Mouse (Mus musculus) lung, embryonic 15.5 days (tissue): Measurements from ENCODE around the gene Apoa2. TPM values are rescaled to one million over a fixed set of nuclear protein-coding genes. Genes with fewer than 3 reads are reported as not detected.
"Not testable (repeated sequence)": the region's sequence is repeated elsewhere in the genome, so short reads cannot be mapped to it uniquely, and the experiment has no call there.

Experiments
- ATAC-seq: fragments of 200-750 bp; cut with Nextera tagmentation; 2 replicates; pipeline ENCODE4 v1.8.0; 2017; ENCODE audit warnings: moderate number of reproducible peaks, borderline replicate concordance; ENCODE audit not compliant: low FRiP score, low TSS enrichment; ENCODE audit errors: extremely low read depth
- H3K27ac ChIP-seq: fragments of 300-500 bp; sonication (generic); 2 replicates; pipeline ENCODE4 v1.5.1; 2015; ENCODE audit warnings: moderate library complexity, mild to moderate bottlenecking, inconsistent platforms
- H3K27me3 ChIP-seq: fragments of 300-500 bp; sonication (generic); 2 replicates; pipeline ENCODE4 v1.6.1; 2015; ENCODE audit warnings: inconsistent platforms
- H3K36me3 ChIP-seq: fragments of 300-500 bp; sonication (generic); 2 replicates; pipeline ENCODE4 v1.6.1; 2015; ENCODE audit warnings: inconsistent platforms
- H3K4me1 ChIP-seq: fragments of 300-500 bp; sonication (generic); 2 replicates; pipeline ENCODE4 v1.6.1; 2015; ENCODE audit warnings: inconsistent platforms
- H3K4me2 ChIP-seq: fragments of 300-500 bp; sonication (generic); 2 replicates; pipeline ENCODE4 v1.6.1; 2015; ENCODE audit warnings: inconsistent platforms, mild to moderate bottlenecking, moderate library complexity
- H3K4me3 ChIP-seq: fragments of 300-500 bp; sonication (generic); 2 replicates; pipeline ENCODE4 v1.5.1; 2015; ENCODE audit warnings: mild to moderate bottlenecking, inconsistent platforms
- H3K9ac ChIP-seq: fragments of 300-500 bp; sonication (generic); 2 replicates; pipeline ENCODE4 v1.6.1; 2015; ENCODE audit warnings: inconsistent platforms
- H3K9me3 ChIP-seq: fragments of 300-500 bp; sonication (generic); 2 replicates; pipeline ENCODE4 v1.6.1; 2016; ENCODE audit warnings: inconsistent platforms
- WGBS: fragments of 180-500 bp; shearing (Covaris S2); methylation state at CpG from one replicate; pipeline ENCODE4 v1.1.7; 2015; 5-methylcytosine and 5-hydroxymethylcytosine counted together
- polyA plus RNA-seq: library from polyadenylated mRNA; unstranded; fragments of >200 nt; fragmentation: Nextera tagmentation; extraction: Ambion mirVana; gene quantifications from 2 replicates; pipeline ENCODE4 v1.2.1, GENCODE M21; 2015

Gene Apoa2
- polyA plus RNA-seq, 1 experiment from 2014 or later = 9.5 TPM

- 80% methylated on average over 3 of the region's 3 CpGs for WGBS
- no peaks in the 10 kb centered on the region for H3K4me1 ChIP-seq
- H3K36me3 ChIP-seq = peaks cover 15% of the 10 kb centered on the region
- H3K27ac ChIP-seq = no peak overlapping the region
- no peaks in the 10 kb centered on the region for H3K9me3 ChIP-seq
- H3K4me3 ChIP-seq = no peak overlapping the region
- H3K9ac ChIP-seq = no peak overlapping the region
- no peaks in the 10 kb centered on the region for H3K27me3 ChIP-seq
- H3K4me2 ChIP-seq = no peak overlapping the region
- no peak for ATAC-seq
These were observed 5.4 kb downstream of the Apoa2 start for GRCm38 (mm10) chr1:171230215-171230614.

GRCm38 (mm10) chr1:171231844-171232243, 7.0 kb downstream of the Apoa2 start:
- Histone ChIP-seq H3K36me3 (peaks cover 32% of the 10 kb centered on the region), H3K4me3 (no peak overlapping the region), H3K9ac (no peak overlapping the region), H3K27ac (no peak overlapping the region), H3K27me3 (no peaks in the 10 kb centered on the region), H3K4me1 (no peaks in the 10 kb centered on the region), H3K4me2 (no peak overlapping the region), H3K9me3 (no peaks in the 10 kb centered on the region)
- WGBS = 75% methylated on average over 4 of the region's 4 CpGs
- ATAC-seq = no peak

- Histone ChIP-seq H3K9ac (no peak overlapping the region), H3K4me3 (no peak overlapping the region), H3K4me1 (no peaks in the 10 kb centered on the region), H3K27ac (no peak overlapping the region), H3K27me3 (no peaks in the 10 kb centered on the region), H3K9me3 (no peaks in the 10 kb centered on the region), H3K4me2 (no peak overlapping the region), H3K36me3 (peaks cover 37% of the 10 kb centered on the region)
- no peak for ATAC-seq
- WGBS = 71% methylated on average over 5 of the region's 5 CpGs
These were observed 7.5 kb downstream of the Apoa2 start for GRCm38 (mm10) chr1:171232348-171232747.

GRCm38 (mm10) chr1:171232800-171233730, 8.2 kb downstream of the Apoa2 start:
- H3K9ac ChIP-seq = no peak overlapping the region
- ATAC-seq = no peak
- no peaks in the 10 kb centered on the region for H3K27me3 ChIP-seq
- peaks cover 44% of the 10 kb centered on the region for H3K36me3 ChIP-seq
- 75% methylated on average over 12 of the region's 12 CpGs for WGBS
- no peak overlapping the region for H3K4me2 ChIP-seq
- no peaks in the 10 kb centered on the region for H3K9me3 ChIP-seq
- H3K27ac ChIP-seq = peak overlapping the region; percentile 1; the same call in 1 of the 2 replicates
- H3K4me3 ChIP-seq = no peak overlapping the region
- no peaks in the 10 kb centered on the region for H3K4me1 ChIP-seq

- Histone ChIP-seq H3K4me3 (no peak within 1 kb of the TSS), H3K27ac (peak within 1 kb of the TSS; percentile 1; the same call in 1 of the 2 replicates), H3K9ac (no peak within 1 kb of the TSS), H3K36me3 (peaks cover 54% of the 10 kb centered on the region), H3K4me1 (no peaks in the 10 kb centered on the region), H3K4me2 (no peak within 1 kb of the TSS), H3K27me3 (no peaks in the 10 kb centered on the region), H3K9me3 (no peaks in the 10 kb centered on the region)
- ATAC-seq = no peak
- WGBS = 80% methylated on average over 14 of the region's 14 CpGs
These were observed 9.3 kb downstream of the Apoa2 start, which contains the start of gene Fcer1g for GRCm38 (mm10) chr1:171234126-171234525. TSS of gene Fcer1g (minus strand) at chr1:171234365.

GRCm38 (mm10) chr1:171234538-171234937, 9.7 kb downstream of the Apoa2 start:
- Histone ChIP-seq H3K9me3 (no peaks in the 10 kb centered on the region), H3K36me3 (peaks cover 57% of the 10 kb centered on the region), H3K27ac (no peak overlapping the region), H3K27me3 (no peaks in the 10 kb centered on the region), H3K4me3 (no peak overlapping the region), H3K4me2 (no peak overlapping the region), H3K4me1 (no peaks in the 10 kb centered on the region), H3K9ac (no peak overlapping the region)
- 84% methylated on average over 4 of the region's 4 CpGs for WGBS
- no peak for ATAC-seq

- Histone ChIP-seq H3K4me1 (no peaks in the 10 kb centered on the region), H3K4me3 (no peak overlapping the region), H3K27me3 (no peaks in the 10 kb centered on the region), H3K36me3 (peaks cover 68% of the 10 kb centered on the region), H3K9me3 (no peaks in the 10 kb centered on the region), H3K4me2 (no peak overlapping the region), H3K9ac (no peak overlapping the region), H3K27ac (no peak overlapping the region)
- 77% methylated on average over 4 of the region's 4 CpGs for WGBS
- no peak for ATAC-seq
These were observed 10.9 kb downstream of the Apoa2 start for GRCm38 (mm10) chr1:171235791-171236190.

- no peak overlapping the region for H3K4me3 ChIP-seq
- no peak overlapping the region for H3K9ac ChIP-seq
- no peaks in the 10 kb centered on the region for H3K9me3 ChIP-seq
- ATAC-seq = no peak
- no peak overlapping the region for H3K27ac ChIP-seq
- no peaks in the 10 kb centered on the region for H3K27me3 ChIP-seq
- WGBS = 66% methylated on average over 6 of the region's 6 CpGs
- H3K4me2 ChIP-seq = no peak overlapping the region
- peaks cover 82% of the 10 kb centered on the region for H3K36me3 ChIP-seq
- H3K4me1 ChIP-seq = no peaks in the 10 kb centered on the region
These were observed 12.6 kb downstream of the Apoa2 start for GRCm38 (mm10) chr1:171237438-171237837.

GRCm38 (mm10) chr1:171238463-171238862, 13.6 kb downstream of the Apoa2 start:
- 67% methylated on average over 14 of the region's 14 CpGs for WGBS
- Histone ChIP-seq H3K27ac (no peak overlapping the region), H3K27me3 (no peaks in the 10 kb centered on the region), H3K9ac (no peak overlapping the region), H3K4me2 (no peak overlapping the region), H3K4me3 (no peak overlapping the region), H3K4me1 (no peaks in the 10 kb centered on the region), H3K36me3 (peaks cover 92% of the 10 kb centered on the region), H3K9me3 (no peaks in the 10 kb centered on the region)
- ATAC-seq = no peak

GRCm38 (mm10) chr1:171239992-171240744, 15.3 kb downstream of the Apoa2 start:
- Histone ChIP-seq H3K4me1 (no peaks in the 10 kb centered on the region), H3K36me3 (peaks cover 90% of the 10 kb centered on the region), H3K9me3 (no peaks in the 10 kb centered on the region), H3K9ac (no peak overlapping the region), H3K4me2 (no peak overlapping the region), H3K27me3 (no peaks in the 10 kb centered on the region), H3K27ac (no peak overlapping the region), H3K4me3 (no peak overlapping the region)
- WGBS = 63% methylated on average over 15 of the region's 15 CpGs
- ATAC-seq = no peak

- H3K9ac ChIP-seq = no peak overlapping the region
- 88% methylated on average over 10 of the region's 10 CpGs for WGBS
- no peak for ATAC-seq
- no peaks in the 10 kb centered on the region for H3K27me3 ChIP-seq
- H3K36me3 ChIP-seq = peaks cover 83% of the 10 kb centered on the region
- H3K4me2 ChIP-seq = no peak overlapping the region
- H3K9me3 ChIP-seq = no peaks in the 10 kb centered on the region
- peaks cover 7% of the 10 kb centered on the region for H3K4me1 ChIP-seq
- no peak overlapping the region for H3K27ac ChIP-seq
- H3K4me3 ChIP-seq = no peak overlapping the region
These were observed 16.1 kb downstream of the Apoa2 start for GRCm38 (mm10) chr1:171240911-171241310.

- not testable (repeated sequence) for H3K9me3 ChIP-seq, H3K9ac ChIP-seq, ATAC-seq, H3K4me2 ChIP-seq, H3K27me3 ChIP-seq, H3K27ac ChIP-seq, H3K4me3 ChIP-seq
- 83% methylated on average over 12 of the region's 12 CpGs for WGBS
- H3K4me1 ChIP-seq = peaks cover 13% of the 10 kb centered on the region
- peaks cover 73% of the 10 kb centered on the region for H3K36me3 ChIP-seq
These were observed 17.1 kb downstream of the Apoa2 start for GRCm38 (mm10) chr1:171241952-171242351.
